Mouse (Mus musculus) midbrain, embryonic 15.5 days (tissue): ENCODE measurements around the gene Ubash3b. TPM values are rescaled to one million over a fixed set of nuclear protein-coding genes. Genes with fewer than 3 reads are reported as not detected.

ENCODE experiments used
- ATAC-seq: fragments of 200-750 bp; cut with Nextera tagmentation; replicated peaks from 2 replicates; pipeline ENCODE4 v1.8.0; 2017; ENCODE audit warnings: moderate TSS enrichment
- H3K27ac ChIP-seq: fragments of 300-500 bp; sonication (generic); 2 replicates; pipeline ENCODE4 v1.5.1; 2015; ENCODE audit warnings: mild to moderate bottlenecking, inconsistent platforms
- H3K27me3 ChIP-seq: fragments of 300-500 bp; sonication (generic); replicated peaks from 2 replicates; pipeline ENCODE4 v1.6.1; 2015; ENCODE audit warnings: inconsistent platforms
- H3K36me3 ChIP-seq: fragments of 300-500 bp; sonication (generic); replicated peaks from 2 replicates; pipeline ENCODE4 v1.6.1; 2015; ENCODE audit warnings: inconsistent platforms
- H3K4me1 ChIP-seq: fragments of 300-500 bp; sonication (generic); 2 replicates; pipeline ENCODE4 v1.6.1; 2015; ENCODE audit warnings: inconsistent platforms
- H3K4me2 ChIP-seq: fragments of 300-500 bp; sonication (generic); 2 replicates; pipeline ENCODE4 v1.6.1; 2015; ENCODE audit warnings: inconsistent platforms, mild to moderate bottlenecking, moderate library complexity
- H3K4me3 ChIP-seq: fragments of 300-500 bp; sonication (generic); 2 replicates; pipeline ENCODE4 v1.5.1; 2015; ENCODE audit warnings: mild to moderate bottlenecking, inconsistent platforms
- H3K9ac ChIP-seq: fragments of 300-500 bp; sonication (generic); 2 replicates; pipeline ENCODE4 v1.6.1; 2015; ENCODE audit warnings: mild to moderate bottlenecking, inconsistent platforms
- H3K9me3 ChIP-seq: fragments of 300-500 bp; sonication (generic); 2 replicates; pipeline ENCODE4 v1.6.1; 2016; ENCODE audit warnings: inconsistent platforms
- WGBS: fragments of 180-500 bp; shearing (Covaris S2); methylation state at CpG from one replicate; pipeline ENCODE4 v1.1.7; 2015; ENCODE audit warnings: mixed read lengths; 5-methylcytosine and 5-hydroxymethylcytosine counted together
- polyA plus RNA-seq: library from polyadenylated mRNA; unstranded; fragments of >200 nt; fragmentation: Nextera tagmentation; extraction: Ambion mirVana; gene quantifications from 2 replicates; pipeline ENCODE4 v1.2.1, GENCODE M21; 2015

The Ubash3b gene
- polyA plus RNA-seq, 1 experiment from 2014 or later: 23.9 TPM

DNA sequence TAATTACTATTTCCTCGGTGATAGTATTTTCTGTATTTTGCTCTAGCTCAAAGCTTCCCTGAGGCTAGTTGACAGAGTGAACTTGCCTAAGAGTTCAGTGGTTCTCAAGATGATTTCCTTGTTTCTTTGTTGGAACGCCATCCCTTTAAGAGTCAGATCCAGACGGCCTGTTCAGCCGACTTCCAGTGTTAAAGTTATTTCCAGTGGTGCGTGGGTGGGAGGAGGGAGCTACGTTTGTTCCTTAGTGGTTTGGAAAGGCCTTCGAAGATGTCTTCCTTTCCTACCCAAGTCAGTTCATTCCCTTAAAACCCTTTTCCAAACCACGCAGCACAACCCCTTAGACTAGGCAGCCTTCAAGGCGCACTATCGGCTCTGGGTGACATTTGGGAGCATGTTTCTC lies 58.9 kb downstream of the Ubash3b start:
- Histone ChIP-seq H3K4me3 (no peak overlapping the region), H3K27me3 (no peaks in the 10 kb centered on the region), H3K4me2 (no peak overlapping the region), H3K27ac (no peak overlapping the region), H3K36me3 (no peaks in the 10 kb centered on the region), H3K9me3 (no peaks in the 10 kb centered on the region), H3K4me1 (no peaks in the 10 kb centered on the region), H3K9ac (no peak overlapping the region)
- 85% methylated on average over 10 of the region's 10 CpGs for WGBS
- no peak for ATAC-seq

DNA sequence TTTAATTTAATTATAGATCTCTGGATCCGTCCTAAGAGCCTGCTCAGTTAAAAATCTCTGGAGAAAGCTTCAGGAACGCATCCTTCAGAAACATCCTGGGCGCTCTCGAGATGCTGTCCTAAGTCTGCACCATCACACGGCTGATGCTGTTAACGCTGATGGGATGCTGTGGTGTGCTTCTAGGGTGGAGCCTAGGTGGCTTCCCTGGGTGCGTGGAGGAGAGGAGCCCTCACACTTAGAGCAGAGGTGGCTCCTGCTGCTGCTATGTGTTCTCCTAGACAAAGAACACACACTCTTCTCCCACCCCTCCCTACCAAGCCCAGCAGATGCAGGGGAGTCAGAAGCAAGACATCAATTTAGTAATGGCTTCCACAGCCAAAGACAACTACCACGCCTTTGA lies 61.6 kb downstream of the Ubash3b start:
- Histone ChIP-seq H3K9ac (no peak overlapping the region), H3K4me3 (no peak overlapping the region), H3K27ac (no peak overlapping the region), H3K36me3 (no peaks in the 10 kb centered on the region), H3K4me1 (no peaks in the 10 kb centered on the region), H3K27me3 (no peaks in the 10 kb centered on the region), H3K9me3 (no peaks in the 10 kb centered on the region), H3K4me2 (no peak overlapping the region)
- no peak for ATAC-seq
- WGBS: 71% methylated on average over 8 of the region's 8 CpGs

DNA sequence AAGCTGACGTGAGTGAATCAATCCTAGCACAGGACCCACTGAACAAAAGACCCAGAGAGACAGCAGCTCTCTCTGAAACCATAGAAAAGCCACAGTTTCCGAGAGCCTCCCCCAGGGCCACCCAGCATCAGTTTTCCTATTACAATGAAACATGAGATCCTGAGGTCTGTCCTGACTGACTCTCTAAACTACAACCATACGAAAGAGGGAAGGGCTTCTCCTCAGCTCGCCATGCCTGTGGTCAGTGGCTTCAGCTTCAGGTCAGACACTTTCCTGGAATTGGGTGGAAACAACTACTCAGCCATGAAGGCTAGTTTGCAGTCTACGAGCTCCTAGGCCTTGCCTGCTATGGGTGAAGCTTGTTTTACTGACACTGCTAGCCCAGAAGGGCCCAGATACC lies 62.4 kb downstream of the Ubash3b start:
- H3K27ac ChIP-seq: no peak overlapping the region

DNA sequence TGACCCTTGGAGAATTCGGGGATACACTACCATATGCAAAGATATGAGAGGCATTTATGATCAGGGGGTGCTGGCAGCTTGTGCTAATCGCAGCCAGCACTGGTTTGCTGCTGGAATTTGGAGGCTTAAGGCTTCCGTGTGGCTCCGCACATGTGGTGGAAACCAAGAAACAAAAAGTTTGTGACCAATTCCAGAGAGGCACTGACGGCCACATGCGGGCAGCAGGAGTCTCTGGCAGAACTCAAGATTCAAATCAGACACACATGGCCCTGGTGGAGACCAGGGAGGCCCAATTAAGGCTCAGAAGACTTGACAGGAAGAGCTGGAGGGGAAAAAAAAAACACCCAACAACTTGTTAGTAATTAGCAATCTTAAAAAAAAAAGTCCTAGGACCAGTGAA lies 63.4 kb downstream of the Ubash3b start:
- Histone ChIP-seq H3K9ac (no peak overlapping the region), H3K27me3 (no peaks in the 10 kb centered on the region), H3K36me3 (no peaks in the 10 kb centered on the region), H3K4me1 (no peaks in the 10 kb centered on the region), H3K4me2 (no peak overlapping the region), H3K27ac (no peak overlapping the region), H3K4me3 (no peak overlapping the region), H3K9me3 (no peaks in the 10 kb centered on the region)
- no peak for ATAC-seq
- WGBS: 90% methylated on average over 6 of the region's 6 CpGs

More for the DNA sequence above, 62.4 kb downstream of the Ubash3b start:
- H3K36me3 ChIP-seq: no peaks in the 10 kb centered on the region
- 59% methylated on average over 5 of the region's 5 CpGs for WGBS
- no peak overlapping the region for H3K9ac ChIP-seq
- H3K4me1 ChIP-seq: no peaks in the 10 kb centered on the region
- H3K4me2 ChIP-seq: no peak overlapping the region
- H3K4me3 ChIP-seq: no peak overlapping the region
- no peaks in the 10 kb centered on the region for H3K27me3 ChIP-seq
- H3K9me3 ChIP-seq: no peaks in the 10 kb centered on the region
- ATAC-seq: no peak

DNA sequence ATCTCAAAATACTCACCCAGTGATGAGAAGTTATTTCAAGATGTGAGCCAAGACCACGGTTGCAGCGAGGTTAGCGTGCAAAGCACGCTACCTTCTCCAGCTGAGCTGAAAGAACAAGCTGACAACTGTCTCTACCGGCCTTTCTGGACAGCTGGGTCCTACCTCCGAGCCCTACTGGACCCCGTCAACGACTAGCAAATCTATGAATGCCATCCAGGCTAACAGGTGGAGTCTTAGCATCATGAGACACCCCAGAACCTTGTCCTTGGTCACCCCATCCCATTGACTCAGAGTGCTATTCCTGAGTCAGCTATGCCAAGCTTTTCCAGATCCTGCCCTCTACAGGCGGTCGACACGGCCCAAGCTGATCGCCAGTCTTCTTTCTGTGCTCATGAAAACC lies 69.5 kb downstream of the Ubash3b start:
- H3K36me3 ChIP-seq: no peaks in the 10 kb centered on the region
- WGBS: 94% methylated on average over 12 of the region's 12 CpGs
- no peaks in the 10 kb centered on the region for H3K4me1 ChIP-seq
- no peaks in the 10 kb centered on the region for H3K9me3 ChIP-seq
- no peak for ATAC-seq
- H3K27me3 ChIP-seq: no peaks in the 10 kb centered on the region
- no peak overlapping the region for H3K9ac ChIP-seq
- no peak overlapping the region for H3K4me3 ChIP-seq
- H3K27ac ChIP-seq: no peak overlapping the region
- no peak overlapping the region for H3K4me2 ChIP-seq

DNA sequence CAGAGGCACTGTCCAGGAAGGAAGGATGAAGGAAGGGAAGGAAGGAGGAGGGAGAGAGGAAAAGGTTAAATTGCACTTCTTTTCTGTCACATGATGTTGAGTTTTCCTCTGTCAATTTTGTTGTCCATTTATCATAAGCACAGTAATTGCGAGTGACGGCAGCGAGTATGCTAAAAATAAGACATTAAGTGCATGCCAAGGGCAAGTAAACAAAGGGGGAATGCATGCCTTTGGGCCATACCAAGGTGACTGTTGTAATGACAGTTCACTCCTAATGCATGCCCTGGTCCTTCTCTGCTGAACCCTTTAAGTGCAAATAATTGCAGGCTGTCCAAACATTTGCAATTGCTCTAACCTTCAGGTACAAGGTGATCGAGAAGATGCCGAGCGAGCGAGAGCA lies 70.3 kb downstream of the Ubash3b start:
- Histone ChIP-seq H3K4me3 (no peak overlapping the region), H3K9me3 (no peaks in the 10 kb centered on the region), H3K27me3 (no peaks in the 10 kb centered on the region), H3K36me3 (no peaks in the 10 kb centered on the region), H3K4me2 (no peak overlapping the region), H3K9ac (no peak overlapping the region), H3K27ac (no peak overlapping the region), H3K4me1 (no peaks in the 10 kb centered on the region)
- ATAC-seq: no peak
- WGBS: 87% methylated on average over 7 of the region's 7 CpGs

DNA sequence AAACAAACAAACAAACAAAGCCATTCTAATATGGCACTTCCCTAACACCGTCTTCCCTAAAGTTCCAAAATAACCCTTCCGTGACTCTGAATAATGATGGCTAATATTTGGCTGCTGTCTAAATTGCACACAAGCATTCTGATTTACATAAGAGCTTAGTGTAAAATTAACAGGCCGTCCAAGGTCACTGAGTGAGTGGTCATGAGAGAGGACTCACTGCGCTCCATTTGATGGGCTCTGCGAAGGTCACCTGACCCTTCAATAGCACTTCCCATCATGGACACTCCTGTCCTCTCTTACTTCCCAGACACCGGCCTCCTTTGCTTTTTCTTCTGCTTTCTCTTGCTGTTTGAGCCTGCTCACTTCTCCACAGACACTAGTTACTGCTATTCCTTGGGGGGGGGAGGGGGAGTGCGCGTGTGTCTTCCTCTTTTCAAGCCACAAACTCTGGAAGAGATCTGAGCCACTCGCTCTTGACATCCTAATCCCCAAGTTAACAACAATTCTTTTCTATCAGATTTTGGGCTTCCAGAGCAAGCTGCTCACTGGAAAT lies 73.6 kb downstream of the Ubash3b start:
- H3K4me3 ChIP-seq: no peak overlapping the region
- H3K36me3 ChIP-seq: no peaks in the 10 kb centered on the region
- H3K4me1 ChIP-seq: no peaks in the 10 kb centered on the region
- H3K9me3 ChIP-seq: no peaks in the 10 kb centered on the region
- ATAC-seq: 0 out of 2 replicates have a peak, but pooled peaks have one; percentile 30
- 79% methylated on average over 9 of the region's 9 CpGs for WGBS
- H3K9ac ChIP-seq: no peak overlapping the region
- H3K27me3 ChIP-seq: no peaks in the 10 kb centered on the region
- no peak overlapping the region for H3K27ac ChIP-seq
- no peak overlapping the region for H3K4me2 ChIP-seq

DNA sequence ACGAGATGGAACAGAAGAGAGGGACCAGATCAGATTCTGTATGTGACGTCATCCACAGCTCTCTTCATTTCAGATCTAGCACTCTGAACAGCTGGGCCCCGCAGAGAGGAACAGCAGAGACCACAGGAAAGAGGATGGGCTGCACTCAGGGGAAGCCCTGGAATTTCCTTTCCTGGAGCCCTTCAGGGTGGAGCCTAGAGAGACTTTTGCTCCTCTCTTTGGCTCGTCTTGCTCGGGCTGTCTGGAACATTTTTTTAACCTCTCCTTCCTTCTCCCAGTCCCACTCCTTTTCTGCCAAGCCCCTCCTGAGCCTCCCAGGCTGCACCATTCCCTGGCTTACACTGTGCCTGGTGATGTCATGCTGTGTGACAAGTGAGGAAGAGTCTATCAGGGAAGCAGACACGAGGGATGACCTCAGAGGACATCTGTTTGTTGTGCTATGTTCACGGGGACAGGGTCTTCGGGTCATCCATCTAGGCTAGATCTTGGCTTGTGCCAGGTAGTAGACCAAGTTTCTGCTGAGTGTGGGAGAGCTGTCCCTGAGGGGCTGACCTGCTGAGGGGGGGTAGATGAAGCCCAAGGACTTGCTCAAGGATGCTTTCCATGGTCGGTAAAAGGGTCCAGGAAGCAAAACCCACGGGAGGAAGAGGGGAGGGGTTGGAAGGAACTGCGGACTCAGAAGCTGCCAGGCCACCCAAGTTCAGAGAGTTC lies 77.2 kb downstream of the Ubash3b start:
- Histone ChIP-seq H3K4me3 (no peak overlapping the region), H3K4me2 (no peak overlapping the region), H3K9ac (no peak overlapping the region), H3K9me3 (no peaks in the 10 kb centered on the region), H3K27me3 (no peaks in the 10 kb centered on the region), H3K27ac (no peak overlapping the region), H3K36me3 (no peaks in the 10 kb centered on the region), H3K4me1 (0 out of 2 replicates have a peak, but pooled peaks cover 4% of the 10 kb centered on the region)
- WGBS: 60% methylated on average over 11 of the region's 11 CpGs
- ATAC-seq: no peak

DNA sequence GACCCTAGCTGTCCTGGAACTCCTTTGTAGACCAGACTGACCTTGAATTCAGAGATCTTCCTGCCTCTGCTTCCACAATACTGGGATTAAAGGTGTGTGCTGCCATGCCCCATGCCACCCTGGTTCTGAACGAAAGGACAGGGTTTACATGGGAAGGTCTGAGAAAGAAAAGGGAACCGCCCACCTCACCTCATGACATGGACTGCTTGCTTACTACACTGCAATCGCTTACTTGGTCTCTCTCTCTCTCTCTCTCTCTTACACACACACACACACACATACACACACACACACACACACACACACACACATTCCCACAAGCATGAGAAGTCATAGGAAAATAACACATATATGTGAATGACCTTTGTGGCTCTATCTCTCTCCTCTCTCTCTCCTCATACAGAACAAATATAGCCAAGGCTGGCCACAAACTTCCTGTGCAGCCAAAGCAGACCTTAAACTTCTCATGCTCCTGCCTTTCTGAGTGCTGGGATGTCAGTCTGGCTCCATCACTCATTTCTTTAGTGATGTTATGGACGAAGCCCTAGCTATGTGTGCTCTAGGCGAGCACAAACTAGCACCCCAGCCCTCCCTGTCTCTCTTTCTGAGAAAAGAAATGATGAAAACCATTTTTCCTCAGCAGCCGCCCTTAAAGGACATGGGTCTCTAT lies 78.0 kb downstream of the Ubash3b start:
- no peak for ATAC-seq
- H3K4me3 ChIP-seq: no peak overlapping the region
- no peaks in the 10 kb centered on the region for H3K9me3 ChIP-seq
- peaks cover 5% of the 10 kb centered on the region; the same call in 1 of the 2 replicates for H3K4me1 ChIP-seq
- H3K9ac ChIP-seq: no peak overlapping the region
- WGBS: 83% methylated on average over 6 of the region's 6 CpGs
- H3K36me3 ChIP-seq: no peaks in the 10 kb centered on the region
- H3K27ac ChIP-seq: no peak overlapping the region
- no peak overlapping the region for H3K4me2 ChIP-seq
- no peaks in the 10 kb centered on the region for H3K27me3 ChIP-seq

DNA sequence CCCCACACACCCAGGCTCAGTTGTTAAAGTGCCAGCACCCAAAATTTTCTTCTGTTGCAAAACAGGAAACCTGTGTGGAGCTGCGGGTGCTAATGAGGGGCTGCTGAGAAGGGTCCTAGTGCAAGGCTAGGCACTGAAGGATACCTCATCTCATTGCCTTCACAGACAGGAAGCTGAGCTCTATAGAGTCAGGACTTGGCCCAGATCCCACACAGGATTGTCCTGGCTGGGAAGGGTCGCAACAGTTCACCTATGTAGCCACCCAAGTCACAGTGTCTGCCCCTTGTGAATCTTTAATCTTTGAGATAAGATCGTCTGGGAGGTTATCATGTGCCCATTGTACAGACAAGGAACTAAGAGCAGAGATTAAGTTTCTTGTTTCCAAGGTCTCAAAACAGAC lies 78.6 kb downstream of the Ubash3b start:
- Histone ChIP-seq H3K27ac (no peak overlapping the region), H3K27me3 (no peaks in the 10 kb centered on the region), H3K4me2 (no peak overlapping the region), H3K4me1 (peaks cover 12% of the 10 kb centered on the region; the same call in 1 of the 2 replicates), H3K36me3 (no peaks in the 10 kb centered on the region), H3K4me3 (no peak overlapping the region), H3K9me3 (no peaks in the 10 kb centered on the region), H3K9ac (no peak overlapping the region)
- no peak for ATAC-seq
- WGBS: 89% methylated on average over 3 of the region's 3 CpGs

DNA sequence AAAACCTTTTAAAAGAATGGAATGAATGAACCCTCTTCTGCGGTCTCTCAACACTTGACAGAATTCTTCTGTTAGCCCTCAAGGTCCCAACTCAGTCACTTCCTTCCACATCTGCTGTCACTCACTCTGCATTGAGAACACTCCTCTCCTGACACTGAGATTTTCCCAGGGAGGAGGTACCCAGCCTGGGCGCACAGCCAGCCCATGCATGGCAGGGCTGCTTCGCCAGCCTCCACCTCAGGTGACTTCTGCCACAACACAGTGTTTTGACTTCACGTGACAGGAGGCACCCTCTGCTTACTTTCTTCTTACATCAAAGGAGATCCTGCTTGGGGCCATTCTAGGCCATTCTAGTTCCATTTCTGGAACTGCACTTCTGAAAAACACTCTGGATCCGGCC lies 80.6 kb downstream of the Ubash3b start:
- H3K27ac ChIP-seq: no peak overlapping the region
- H3K36me3 ChIP-seq: no peaks in the 10 kb centered on the region
- H3K27me3 ChIP-seq: no peaks in the 10 kb centered on the region
- H3K9ac ChIP-seq: no peak overlapping the region
- H3K4me2 ChIP-seq: no peak overlapping the region
- no peaks in the 10 kb centered on the region for H3K9me3 ChIP-seq
- peaks cover 19% of the 10 kb centered on the region; the same call in 1 of the 2 replicates for H3K4me1 ChIP-seq
- WGBS: 82% methylated on average over 5 of the region's 5 CpGs
- no peak for ATAC-seq
- no peak overlapping the region for H3K4me3 ChIP-seq

DNA sequence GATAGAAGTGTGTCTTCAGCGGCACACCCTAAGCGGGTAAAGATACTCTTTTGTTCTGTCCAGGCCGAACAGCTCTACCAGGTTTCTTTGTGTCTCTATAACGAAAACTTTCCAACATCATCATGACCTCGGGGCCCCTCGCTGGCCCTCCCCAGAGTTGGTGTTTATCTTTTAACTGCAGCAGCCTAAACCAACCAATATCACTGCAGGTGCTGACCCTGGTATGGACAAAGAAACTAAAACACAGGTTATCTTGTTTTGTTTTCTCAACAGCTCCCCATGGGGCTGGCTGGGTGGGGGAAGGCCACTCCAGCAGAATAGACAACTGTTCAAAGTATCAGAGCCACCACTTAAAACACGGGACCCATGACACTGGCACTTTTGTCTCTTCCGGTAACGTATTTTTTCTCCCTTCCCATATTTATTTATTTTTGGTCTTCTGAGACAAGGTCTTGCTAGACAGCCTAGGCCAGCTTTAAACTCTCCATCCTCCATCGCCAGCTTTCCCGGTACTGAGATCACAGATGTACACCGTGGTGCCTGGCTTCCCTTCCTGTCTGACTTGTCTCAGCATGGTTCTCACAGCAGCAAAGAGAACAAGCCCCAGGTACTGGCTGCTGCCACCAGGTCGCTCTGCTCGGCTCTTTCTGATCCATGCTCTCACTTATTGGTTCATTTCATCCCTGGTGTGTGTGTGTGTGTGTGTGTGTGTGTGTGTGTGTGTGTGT lies 81.9 kb downstream of the Ubash3b start:
- Histone ChIP-seq H3K4me3 (no peak overlapping the region), H3K36me3 (no peaks in the 10 kb centered on the region), H3K27ac (no peak overlapping the region), H3K27me3 (no peaks in the 10 kb centered on the region), H3K4me1 (peaks cover 19% of the 10 kb centered on the region; the same call in 1 of the 2 replicates), H3K9me3 (no peaks in the 10 kb centered on the region), H3K9ac (no peak overlapping the region), H3K4me2 (no peak overlapping the region)
- WGBS: 62% methylated on average over 14 of the region's 14 CpGs
- no peak for ATAC-seq
